Mouse (Mus musculus) liver, postnatal 0 days (tissue): Measurements from ENCODE around the gene Fam213b.

Experiments
- CTCF ChIP-seq: sonication (generic); IDR thresholded peaks from 2 replicates; pipeline ENCODE4 v1.5.1; 2016; ENCODE audit warnings: antibody characterized with exemption, low read depth
- EP300 ChIP-seq: IDR thresholded peaks from 2 replicates; pipeline ENCODE4 v1.6.1; 2016; ENCODE audit warnings: antibody characterized with exemption, low read depth, mild to moderate bottlenecking

GRCm38 (mm10) chr4:154853881-154854280 lies 45.1 kb downstream of the Fam213b start:
- TF ChIP-seq CTCF (no peak), EP300 (no peak)
